Mouse (Mus musculus): ENCODE results near the gene Osbpl10. TPM values are rescaled to one million over a fixed set of nuclear protein-coding genes. Genes with fewer than 3 reads are reported as not detected.
A peak's percentile ranks its signal among the peaks of the same experiment; 100 is the strongest.

Gene Osbpl10
- polyA plus RNA-seq, 1 experiment from 2014 or later: 2.0 TPM

GRCm38 (mm10) chr9:115163031-115163430, 184.7 kb downstream of the Osbpl10 start:
- Histone ChIP-seq H3K4me2 (ENCODE audit: low read length) (no peak overlapping the region), H3K27ac (replicated peaks; ENCODE audit: low read depth, low read length) (no peak overlapping the region), H3K9me3 (ENCODE audit: control insufficient read depth, low read length) (no peaks in the 10 kb centered on the region), H3K27me3 (ENCODE audit: control insufficient read depth, insufficient read depth, low read length) (no peaks in the 10 kb centered on the region), H3K9ac (replicated peaks; ENCODE audit: low read length) (no peak overlapping the region), H3K4me1 (ENCODE audit: control insufficient read depth, insufficient read depth, low read length) (no peaks in the 10 kb centered on the region), H3K4me3 (replicated peaks; ENCODE audit: low read depth, low read length) (no peak overlapping the region), H3K36me3 (ENCODE audit: control insufficient read depth, insufficient read depth, low read length) (no peaks in the 10 kb centered on the region)
- 60% methylated on average over 5 of the region's 5 CpGs for WGBS
- DNase-seq (peak; percentile 68), ATAC-seq (ENCODE audit: low FRiP score, low TSS enrichment) (no peak)

GRCm38 (mm10) chr9:115163693-115164092, 185.3 kb downstream of the Osbpl10 start:
- Histone ChIP-seq H3K9ac (replicated peaks; ENCODE audit: low read length) (no peak overlapping the region), H3K4me1 (ENCODE audit: control insufficient read depth, insufficient read depth, low read length) (no peaks in the 10 kb centered on the region), H3K27me3 (ENCODE audit: control insufficient read depth, insufficient read depth, low read length) (no peaks in the 10 kb centered on the region), H3K27ac (replicated peaks; ENCODE audit: low read depth, low read length) (no peak overlapping the region), H3K36me3 (ENCODE audit: control insufficient read depth, insufficient read depth, low read length) (no peaks in the 10 kb centered on the region), H3K4me3 (replicated peaks; ENCODE audit: low read depth, low read length) (no peak overlapping the region), H3K9me3 (ENCODE audit: control insufficient read depth, low read length) (no peaks in the 10 kb centered on the region), H3K4me2 (ENCODE audit: low read length) (no peak overlapping the region)
- 80% methylated on average over 8 of the region's 8 CpGs for WGBS
- ATAC-seq (ENCODE audit: low FRiP score, low TSS enrichment) (no peak), DNase-seq (no peak)

GRCm38 (mm10) chr9:115164351-115164750, 186.0 kb downstream of the Osbpl10 start:
- Histone ChIP-seq H3K36me3 (ENCODE audit: control insufficient read depth, insufficient read depth, low read length) (no peaks in the 10 kb centered on the region), H3K27ac (replicated peaks; ENCODE audit: low read depth, low read length) (no peak overlapping the region), H3K27me3 (ENCODE audit: control insufficient read depth, insufficient read depth, low read length) (no peaks in the 10 kb centered on the region), H3K4me1 (ENCODE audit: control insufficient read depth, insufficient read depth, low read length) (no peaks in the 10 kb centered on the region), H3K9ac (replicated peaks; ENCODE audit: low read length) (no peak overlapping the region), H3K9me3 (ENCODE audit: control insufficient read depth, low read length) (no peaks in the 10 kb centered on the region), H3K4me3 (replicated peaks; ENCODE audit: low read depth, low read length) (no peak overlapping the region), H3K4me2 (ENCODE audit: low read length) (no peak overlapping the region)
- ATAC-seq (ENCODE audit: low FRiP score, low TSS enrichment) (no peak), DNase-seq (no peak)
- 81% methylated on average over 7 of the region's 7 CpGs for WGBS

- no peak for ATAC-seq (ENCODE audit: low FRiP score, low TSS enrichment)
Measured at GRCm38 (mm10) chr9:115165996-115166395, 187.6 kb downstream of the Osbpl10 start.

GRCm38 (mm10) chr9:115169591-115169990, 191.2 kb downstream of the Osbpl10 start:
- WGBS: 92% methylated on average over 13 of the region's 13 CpGs
- H3K4me2 ChIP-seq (ENCODE audit: low read length): no peak overlapping the region
- H3K27ac ChIP-seq (replicated peaks; ENCODE audit: low read depth, low read length): no peak overlapping the region
- H3K27me3 ChIP-seq (ENCODE audit: control insufficient read depth, insufficient read depth, low read length): no peaks in the 10 kb centered on the region
- no peak overlapping the region for H3K4me3 ChIP-seq (replicated peaks; ENCODE audit: low read depth, low read length)
- no peaks in the 10 kb centered on the region for H3K4me1 ChIP-seq (ENCODE audit: control insufficient read depth, insufficient read depth, low read length)
- DNase-seq (no peak), ATAC-seq (ENCODE audit: low FRiP score, low TSS enrichment) (no peak)
- no peaks in the 10 kb centered on the region for H3K36me3 ChIP-seq (ENCODE audit: control insufficient read depth, insufficient read depth, low read length)
- no peak overlapping the region for H3K9ac ChIP-seq (replicated peaks; ENCODE audit: low read length)
- no peaks in the 10 kb centered on the region for H3K9me3 ChIP-seq (ENCODE audit: control insufficient read depth, low read length)

More at GRCm38 (mm10) chr9:115165996-115166395, 187.6 kb downstream of the Osbpl10 start:
- DNase-seq: no peak
- Histone ChIP-seq H3K4me2 (ENCODE audit: low read length) (no peak overlapping the region), H3K36me3 (ENCODE audit: control insufficient read depth, insufficient read depth, low read length) (no peaks in the 10 kb centered on the region), H3K4me3 (replicated peaks; ENCODE audit: low read depth, low read length) (no peak overlapping the region), H3K9ac (replicated peaks; ENCODE audit: low read length) (no peak overlapping the region), H3K27me3 (ENCODE audit: control insufficient read depth, insufficient read depth, low read length) (no peaks in the 10 kb centered on the region), H3K4me1 (ENCODE audit: control insufficient read depth, insufficient read depth, low read length) (no peaks in the 10 kb centered on the region), H3K9me3 (ENCODE audit: control insufficient read depth, low read length) (no peaks in the 10 kb centered on the region), H3K27ac (replicated peaks; ENCODE audit: low read depth, low read length) (no peak overlapping the region)
- 77% methylated on average over 8 of the region's 8 CpGs for WGBS

GRCm38 (mm10) chr9:115172096-115172495, 193.7 kb downstream of the Osbpl10 start:
- H3K9me3 ChIP-seq (ENCODE audit: control insufficient read depth, low read length): no peaks in the 10 kb centered on the region
- no peaks in the 10 kb centered on the region for H3K27me3 ChIP-seq (ENCODE audit: control insufficient read depth, insufficient read depth, low read length)
- no peak overlapping the region for H3K27ac ChIP-seq (replicated peaks; ENCODE audit: low read depth, low read length)
- H3K9ac ChIP-seq (replicated peaks; ENCODE audit: low read length): no peak overlapping the region
- H3K36me3 ChIP-seq (ENCODE audit: control insufficient read depth, insufficient read depth, low read length): no peaks in the 10 kb centered on the region
- 93% methylated on average over 6 of the region's 6 CpGs for WGBS
- no peak overlapping the region for H3K4me3 ChIP-seq (replicated peaks; ENCODE audit: low read depth, low read length)
- no peak overlapping the region for H3K4me2 ChIP-seq (ENCODE audit: low read length)
- ATAC-seq (ENCODE audit: low FRiP score, low TSS enrichment) (no peak), DNase-seq (no peak)
- no peaks in the 10 kb centered on the region for H3K4me1 ChIP-seq (ENCODE audit: control insufficient read depth, insufficient read depth, low read length)

- Histone ChIP-seq H3K27me3 (ENCODE audit: control insufficient read depth, insufficient read depth, low read length) (no peaks in the 10 kb centered on the region), H3K27ac (replicated peaks; ENCODE audit: low read depth, low read length) (no peak overlapping the region), H3K9ac (replicated peaks; ENCODE audit: low read length) (no peak overlapping the region), H3K9me3 (ENCODE audit: control insufficient read depth, low read length) (no peaks in the 10 kb centered on the region), H3K4me1 (ENCODE audit: control insufficient read depth, insufficient read depth, low read length) (no peaks in the 10 kb centered on the region), H3K36me3 (ENCODE audit: control insufficient read depth, insufficient read depth, low read length) (no peaks in the 10 kb centered on the region), H3K4me2 (ENCODE audit: low read length) (no peak overlapping the region), H3K4me3 (replicated peaks; ENCODE audit: low read depth, low read length) (no peak overlapping the region)
- 90% methylated on average over 5 of the region's 5 CpGs for WGBS
- ATAC-seq (ENCODE audit: low FRiP score, low TSS enrichment) (no peak), DNase-seq (no peak)
Measured at GRCm38 (mm10) chr9:115179154-115179553, 200.8 kb downstream of the Osbpl10 start.

GRCm38 (mm10) chr9:115179935-115180334, 201.6 kb downstream of the Osbpl10 start:
- Histone ChIP-seq H3K4me2 (ENCODE audit: low read length) (no peak overlapping the region), H3K36me3 (ENCODE audit: control insufficient read depth, insufficient read depth, low read length) (no peaks in the 10 kb centered on the region), H3K9ac (replicated peaks; ENCODE audit: low read length) (no peak overlapping the region), H3K27me3 (ENCODE audit: control insufficient read depth, insufficient read depth, low read length) (no peaks in the 10 kb centered on the region), H3K4me1 (ENCODE audit: control insufficient read depth, insufficient read depth, low read length) (no peaks in the 10 kb centered on the region), H3K9me3 (ENCODE audit: control insufficient read depth, low read length) (no peaks in the 10 kb centered on the region), H3K4me3 (replicated peaks; ENCODE audit: low read depth, low read length) (no peak overlapping the region), H3K27ac (replicated peaks; ENCODE audit: low read depth, low read length) (no peak overlapping the region)
- ATAC-seq (ENCODE audit: low FRiP score, low TSS enrichment) (no peak), DNase-seq (peak; percentile 13)
- 56% methylated on average over 8 of the region's 8 CpGs for WGBS

- Histone ChIP-seq H3K27me3 (ENCODE audit: control insufficient read depth, insufficient read depth, low read length) (no peaks in the 10 kb centered on the region), H3K4me3 (replicated peaks; ENCODE audit: low read depth, low read length) (no peak overlapping the region), H3K9me3 (ENCODE audit: control insufficient read depth, low read length) (no peaks in the 10 kb centered on the region), H3K4me2 (ENCODE audit: low read length) (no peak overlapping the region), H3K9ac (replicated peaks; ENCODE audit: low read length) (no peak overlapping the region), H3K27ac (replicated peaks; ENCODE audit: low read depth, low read length) (no peak overlapping the region), H3K4me1 (ENCODE audit: control insufficient read depth, insufficient read depth, low read length) (no peaks in the 10 kb centered on the region), H3K36me3 (ENCODE audit: control insufficient read depth, insufficient read depth, low read length) (no peaks in the 10 kb centered on the region)
- DNase-seq (no peak), ATAC-seq (ENCODE audit: low FRiP score, low TSS enrichment) (no peak)
- WGBS: 82% methylated on average over 11 of the region's 11 CpGs
Measured at GRCm38 (mm10) chr9:115186402-115186801, 208.0 kb downstream of the Osbpl10 start.
